Mouse (Mus musculus) C2C12 (cell line): ENCODE measurements at regions not wholly inside any gene's neighbourhood (a gene's known extent, or its start where the extent isn't known, plus 50 kb on each side); places are given as distances from the start of the nearest gene placed in this dataset.

Experiments used
- CTCF ChIP-seq: IDR thresholded peaks from one replicate; pipeline ENCODE4 v1.5.1; 2011; ENCODE audit not compliant: control insufficient read depth, insufficient read depth, insufficient read length
- FOSL1 ChIP-seq: IDR thresholded peaks from one replicate; pipeline ENCODE4 v1.8.0; 2011; ENCODE audit warnings: mild to moderate bottlenecking, low read length; ENCODE audit not compliant: poor library complexity, insufficient read depth, severe bottlenecking
- MAX ChIP-seq: IDR thresholded peaks from one replicate; pipeline ENCODE4 v1.6.1; 2011; ENCODE audit warnings: mild to moderate bottlenecking, control low read depth
- MYOD1 ChIP-seq: IDR thresholded peaks from one replicate; pipeline ENCODE4 v1.6.1; 2011; ENCODE audit warnings: low read depth; ENCODE audit not compliant: control insufficient read depth, insufficient read length
- USF1 ChIP-seq: IDR thresholded peaks from one replicate; pipeline ENCODE4 v1.6.1; 2011; ENCODE audit warnings: low read depth, mild to moderate bottlenecking, control low read depth, moderate library complexity

DNA sequence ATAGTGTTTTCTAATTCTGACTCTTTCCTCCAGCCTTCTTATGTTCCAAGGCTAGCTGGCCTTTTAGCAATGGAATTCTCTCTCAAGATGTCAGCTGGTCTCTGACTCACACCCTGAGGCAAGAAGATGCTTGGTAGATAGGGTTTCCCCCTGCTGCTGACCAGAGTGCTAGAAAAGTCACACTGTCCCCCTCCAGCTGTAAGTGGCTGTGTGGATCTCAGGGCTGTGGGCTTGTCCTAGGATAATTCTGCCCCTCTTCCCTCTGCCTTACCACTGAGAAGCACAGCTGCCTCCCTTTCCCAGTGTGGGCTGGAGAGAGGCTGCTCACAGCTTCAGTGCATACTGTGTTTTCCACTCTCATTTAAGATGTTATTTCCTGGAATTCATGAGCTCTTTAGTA, 585.3 kb upstream of the Zeb2 start:
- TF ChIP-seq CTCF (no peak), MAX (no peak), USF1 (no peak), FOSL1 (no peak), MYOD1 (no peak)
